Mouse (Mus musculus) ES-E14 (cell line): Measurements from ENCODE around the gene Klf12.

ENCODE experiments used
- CHD2 ChIP-seq: IDR thresholded peaks from 2 replicates; pipeline ENCODE4 v1.6.1; 2014; ENCODE audit warnings: mild to moderate bottlenecking, low read depth, low read length, inconsistent platforms
- ZC3H11A ChIP-seq: IDR thresholded peaks from 2 replicates; pipeline ENCODE4 v1.6.1; 2012; ENCODE audit warnings: low read depth, mild to moderate bottlenecking, inconsistent platforms, low read length, borderline replicate concordance

GRCm38 (mm10) chr14:100095730-100096129 lies 188.7 kb downstream of the Klf12 start:
- TF ChIP-seq CHD2 (no peak), ZC3H11A (no peak)
